Mouse (Mus musculus): ENCODE data around the gene Mus81.

Gene Mus81

DNA sequence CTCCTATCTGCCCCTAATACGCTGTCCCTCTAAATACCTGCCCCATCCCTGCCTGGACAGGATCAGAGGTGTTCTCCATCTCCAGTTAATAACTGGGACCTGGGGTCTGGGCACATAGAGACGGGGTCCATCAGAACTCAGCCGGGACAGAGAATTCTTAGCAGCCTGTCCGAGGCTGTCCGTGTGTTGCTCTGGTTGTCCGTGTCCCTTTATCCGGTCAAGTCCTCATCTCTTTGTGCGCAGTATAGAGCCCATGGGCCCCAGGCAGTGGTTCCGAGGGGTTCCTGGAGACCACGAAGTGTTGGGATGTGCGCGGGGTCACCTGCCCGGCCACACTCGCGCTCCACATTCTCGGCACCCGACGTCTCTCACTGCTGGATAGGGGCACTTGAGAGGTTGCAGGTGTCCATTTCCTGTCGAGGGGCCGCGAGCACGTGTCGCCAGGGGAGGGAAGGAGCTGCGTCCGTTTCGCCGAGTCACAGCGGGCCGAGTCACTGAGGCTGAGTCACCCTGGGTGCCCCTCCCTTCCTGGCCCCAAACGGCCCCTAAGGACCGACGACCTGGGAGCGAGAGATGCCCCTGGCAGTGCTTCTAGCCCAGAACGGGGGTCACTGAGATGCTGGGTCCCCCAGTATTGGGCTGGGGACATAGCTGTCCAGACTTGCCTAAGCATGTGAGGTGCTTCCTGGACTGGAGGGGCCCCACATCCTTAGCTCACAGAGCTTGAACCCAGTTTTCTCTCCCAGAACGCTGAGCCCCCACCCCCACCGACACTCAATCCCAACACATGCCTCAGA, 39.6 kb downstream of the Mus81 start:
- in situ Hi-C loops (cut with MboI; ENCODE audit: low sequenced_read_pairs) = no loop called here

DNA sequence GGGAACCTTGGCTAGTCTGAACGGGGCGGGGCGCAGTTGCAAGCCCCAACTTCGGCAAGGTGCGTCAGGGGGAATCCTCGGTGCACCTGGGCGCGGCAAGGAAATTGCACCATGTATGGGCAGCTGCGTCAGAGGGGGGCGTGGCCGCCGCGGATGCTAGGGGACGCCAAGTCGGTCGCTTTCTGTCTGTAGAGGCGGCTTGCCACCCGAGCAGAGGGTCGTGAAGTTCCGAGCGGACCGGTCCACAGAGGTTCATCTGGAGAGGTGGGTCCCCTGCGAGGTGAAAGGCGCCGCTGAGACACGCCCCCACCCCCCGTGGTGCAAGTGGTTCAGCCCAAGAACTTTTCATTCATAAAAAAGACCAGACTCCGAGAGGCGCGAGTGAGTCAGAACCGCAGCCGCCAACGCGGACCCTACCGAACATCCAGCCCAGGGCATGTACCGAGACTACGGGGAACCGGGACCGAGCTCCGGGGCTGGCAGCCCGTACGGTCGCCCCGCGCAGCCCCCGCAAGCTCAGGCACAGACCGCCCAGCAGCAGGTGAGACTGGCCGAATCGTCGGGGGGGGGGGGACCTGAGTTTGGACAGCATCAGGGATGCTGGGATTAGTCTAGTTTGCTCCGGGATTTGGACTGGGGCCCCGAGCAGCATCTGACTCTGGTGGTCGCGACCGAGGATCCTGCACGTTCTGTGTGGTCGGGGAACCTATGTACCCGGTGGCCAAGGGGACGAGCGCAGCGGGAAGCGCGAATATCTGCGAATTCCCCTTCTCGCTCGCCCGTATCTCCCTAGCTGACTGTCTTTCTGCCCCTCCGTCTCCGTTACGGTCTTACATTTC, 40.5 kb downstream of the Mus81 start, which contains the start of gene Fosl1:
TSS of gene Fosl1 (plus strand) at position 33 of the 839 bp plus-strand sequence.
- in situ Hi-C loops (cut with MboI; ENCODE audit: low sequenced_read_pairs) = no loop called here

DNA sequence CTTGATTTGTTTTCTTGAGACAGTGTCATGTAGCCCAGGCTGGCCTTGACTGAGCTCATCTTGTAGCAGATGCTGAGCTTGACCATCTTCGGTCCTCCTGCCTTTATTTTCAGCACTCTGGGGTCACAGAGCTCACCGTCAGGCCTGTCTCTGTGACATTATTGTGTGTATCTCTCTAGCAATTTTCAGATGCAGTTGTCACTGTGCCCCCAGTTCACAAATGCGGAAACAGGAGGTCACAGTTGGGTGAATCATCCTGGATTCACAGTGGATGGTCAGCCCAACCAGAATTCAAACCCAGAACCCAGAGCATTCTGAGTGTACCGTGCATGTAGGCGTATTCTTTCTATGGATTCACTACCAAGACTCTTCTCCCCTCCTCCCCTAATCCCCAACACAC, 42.5 kb downstream of the Mus81 start:
- in situ Hi-C loops (cut with MboI; ENCODE audit: low sequenced_read_pairs) = no loop called here

DNA sequence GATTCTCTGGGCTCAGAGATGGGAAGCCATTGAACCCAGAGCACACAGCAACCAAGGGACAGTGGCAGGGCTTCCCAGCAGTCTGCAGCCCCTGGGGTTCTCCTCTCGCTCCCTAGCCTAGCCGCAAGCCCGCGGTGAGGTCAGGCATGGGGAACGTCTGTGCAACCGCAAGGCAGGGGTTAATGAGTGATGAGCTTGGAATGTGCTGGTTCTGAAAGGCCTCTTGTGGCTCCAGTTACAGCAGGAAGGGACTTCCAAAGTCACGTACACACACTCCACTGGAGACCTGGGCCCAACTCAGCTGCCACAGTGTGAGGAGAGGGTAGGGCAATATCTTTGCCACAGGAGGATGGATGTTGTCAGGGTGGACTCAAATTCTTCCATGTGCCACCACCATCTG, 43.2 kb downstream of the Mus81 start:
- in situ Hi-C loops (cut with MboI; ENCODE audit: low sequenced_read_pairs) = no loop called here

DNA sequence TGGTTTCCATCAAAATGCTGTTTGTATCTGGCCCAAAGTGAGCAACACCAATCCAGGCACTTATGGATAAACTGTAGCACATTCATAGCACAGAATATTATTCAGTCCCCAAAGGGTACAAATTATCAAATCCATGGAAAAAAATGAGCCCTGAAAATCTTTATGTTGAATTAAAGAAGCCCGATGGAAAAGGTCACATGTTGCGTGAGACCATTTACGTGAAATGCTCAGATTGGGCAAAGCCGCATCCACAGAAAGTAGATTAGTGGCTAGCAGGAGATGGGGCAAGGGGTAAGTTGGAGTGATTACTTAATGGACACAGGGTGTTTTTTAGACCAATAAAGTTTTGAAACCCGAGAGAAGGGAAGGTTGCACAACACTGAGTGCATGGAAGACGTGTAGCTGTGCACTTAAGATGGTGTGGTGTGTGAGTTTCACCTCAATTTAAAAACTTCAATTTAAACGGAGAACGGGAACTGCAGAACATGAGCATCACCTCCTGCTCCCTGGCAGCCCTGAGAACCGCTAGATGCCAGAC, 43.8 kb downstream of the Mus81 start:
- in situ Hi-C loops (cut with MboI; ENCODE audit: low sequenced_read_pairs) = no loop called here

DNA sequence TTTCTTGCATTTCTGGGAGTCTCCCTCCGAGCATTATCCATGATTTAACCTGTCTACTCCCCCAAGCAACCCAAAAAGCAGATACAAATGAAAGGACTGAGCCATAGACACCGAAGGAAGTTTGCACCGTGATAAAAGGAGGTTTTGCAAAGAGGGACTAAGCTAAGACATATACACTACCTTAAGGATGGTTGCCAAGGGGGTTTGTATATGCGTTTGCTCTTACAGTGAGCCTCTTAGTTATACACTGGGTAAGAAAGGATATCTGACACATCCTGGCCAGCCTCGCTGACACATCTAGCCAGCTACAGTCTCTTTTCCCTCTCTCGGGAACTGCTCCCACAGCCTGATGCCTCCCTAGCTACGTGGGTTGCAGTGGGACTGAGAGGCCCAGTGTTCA, 54.3 kb downstream of the Mus81 start:
- in situ Hi-C loops (cut with MboI; ENCODE audit: low sequenced_read_pairs) = no loop called here

DNA sequence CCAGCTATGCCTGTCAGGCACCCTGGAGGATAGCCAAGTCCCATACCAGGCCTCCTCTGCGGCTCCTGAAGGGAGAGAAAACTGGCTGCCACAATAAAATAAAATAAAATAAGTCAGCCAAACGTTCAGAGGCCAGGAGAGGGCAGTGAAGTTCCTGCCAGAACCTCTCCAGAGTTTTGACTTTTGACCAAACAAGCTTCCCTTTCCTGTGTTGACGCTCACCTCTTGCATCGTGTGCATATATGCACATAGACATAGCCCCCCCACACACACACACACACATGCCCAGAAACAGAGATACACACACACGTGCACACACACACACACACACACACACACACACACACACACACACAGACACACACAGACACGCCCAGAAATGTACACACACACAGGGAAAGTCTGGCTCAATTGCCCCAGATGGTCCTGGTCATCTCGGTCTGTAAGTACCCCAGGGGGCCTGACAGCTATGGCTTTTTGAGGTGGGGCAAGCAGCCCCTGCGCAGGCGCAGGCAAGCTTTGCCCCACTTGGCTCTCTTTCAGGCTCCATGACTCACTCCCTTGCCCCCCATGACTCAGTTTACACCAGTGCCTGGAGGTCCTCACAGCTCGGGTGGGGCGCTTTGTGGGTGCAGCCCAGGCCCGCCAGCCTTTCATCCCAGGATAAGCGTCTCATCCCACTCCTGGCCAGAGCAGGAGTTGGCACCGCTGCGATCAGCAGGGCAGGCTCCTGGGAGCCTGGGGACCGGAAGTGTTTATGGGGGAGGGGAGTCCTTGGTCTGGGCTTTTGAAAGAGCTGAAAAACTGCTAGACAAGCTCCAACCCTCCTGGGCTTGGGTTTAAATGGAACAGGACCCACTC, 55.0 kb downstream of the Mus81 start:
- in situ Hi-C loops (cut with MboI; ENCODE audit: low sequenced_read_pairs) = no loop called here

All from CH12F3 (cell line).